Mouse (Mus musculus) bone marrow, adult 2 months (tissue): ENCODE measurements around the gene Aqp12.

Experiments
- CTCF ChIP-seq: fragments of 200-500 bp; IDR thresholded peaks from 2 replicates; pipeline ENCODE4 v1.5.1; 2011; ENCODE audit warnings: low read length, control low read depth; ENCODE audit not compliant: control insufficient read depth, insufficient read depth
- POLR2A ChIP-seq: fragments of 200-500 bp; IDR thresholded peaks from 2 replicates; pipeline ENCODE4 v1.6.1; 2011; ENCODE audit warnings: low read depth, mild to moderate bottlenecking, control low read depth, low read length, borderline replicate concordance; ENCODE audit not compliant: control insufficient read depth

- TF ChIP-seq POLR2A (no peak), CTCF (no peak)
These were observed 24.9 kb upstream of the Aqp12 start for GRCm38 (mm10) chr1:92981056-92981845.
